Mouse (Mus musculus) lung, embryonic 16.5 days (tissue): ENCODE results near the gene Cldn19. TPM values are rescaled to one million over a fixed set of nuclear protein-coding genes. Genes with fewer than 3 reads are reported as not detected.

Source experiments
- ATAC-seq: fragments of 200-750 bp; cut with Nextera tagmentation; 2 replicates; pipeline ENCODE4 v1.8.0; 2017; ENCODE audit warnings: low read depth, mild to moderate bottlenecking, moderate library complexity
- H3K27ac ChIP-seq: fragments of 300-500 bp; sonication (generic); 2 replicates; pipeline ENCODE4 v1.5.1; 2014; ENCODE audit warnings: mild to moderate bottlenecking, control low read depth, low read length
- H3K27me3 ChIP-seq: fragments of 300-500 bp; sonication (generic); 2 replicates; pipeline ENCODE4 v1.6.1; 2014; ENCODE audit warnings: low read depth, low read length, mixed read lengths; ENCODE audit not compliant: control insufficient read depth, insufficient read depth
- H3K36me3 ChIP-seq: fragments of 300-500 bp; sonication (generic); 2 replicates; pipeline ENCODE4 v1.6.1; 2014; ENCODE audit warnings: low read length; ENCODE audit not compliant: control insufficient read depth, insufficient read depth
- H3K4me1 ChIP-seq: fragments of 300-500 bp; sonication (generic); replicated peaks from 2 replicates; pipeline ENCODE4 v1.6.1; 2014; ENCODE audit warnings: low read length, mixed read lengths; ENCODE audit not compliant: control insufficient read depth, insufficient read depth
- H3K4me2 ChIP-seq: fragments of 300-500 bp; sonication (generic); 2 replicates; pipeline ENCODE4 v1.6.1; 2014; ENCODE audit warnings: low read depth, low read length, control low read depth
- H3K4me3 ChIP-seq: fragments of 300-500 bp; sonication (generic); 2 replicates; pipeline ENCODE4 v1.5.1; 2014; ENCODE audit warnings: mild to moderate bottlenecking, low read length, control low read depth
- H3K9ac ChIP-seq: fragments of 300-500 bp; sonication (generic); 2 replicates; pipeline ENCODE4 v1.6.1; 2014; ENCODE audit warnings: low read length, control low read depth
- H3K9me3 ChIP-seq: fragments of 300-500 bp; sonication (generic); 2 replicates; pipeline ENCODE4 v1.6.1; 2016; ENCODE audit warnings: low read length; ENCODE audit not compliant: control insufficient read depth
- WGBS: fragments of 180-500 bp; shearing (Covaris S2); extraction: QIAGEN DNeasy Blood & Tissue Kit; methylation state at CpG from one replicate; pipeline ENCODE4 v1.1.7; 2014; 5-methylcytosine and 5-hydroxymethylcytosine counted together
- polyA plus RNA-seq: library from polyadenylated mRNA; unstranded; fragments of >200 nt; fragmentation: Nextera tagmentation; extraction: Ambion mirVana; gene quantifications from 2 replicates; pipeline ENCODE4 v1.2.1, GENCODE M21; 2015

Cldn19 gene
- polyA plus RNA-seq: 0.15 and 0.18 TPM in 2 replicates

- 82% methylated on average over 12 of the region's 12 CpGs for WGBS
- H3K4me1 ChIP-seq: peaks cover 6% of the 10 kb centered on the region
- no peaks in the 10 kb centered on the region for H3K36me3 ChIP-seq
- H3K27ac ChIP-seq: no peak within 1 kb of the TSS
- ATAC-seq: no peak
- peak within 1 kb of the TSS; percentile 13; the same call in 1 of the 2 replicates for H3K9ac ChIP-seq
- H3K27me3 ChIP-seq: no peaks in the 10 kb centered on the region
- no peak within 1 kb of the TSS for H3K4me3 ChIP-seq
- no peak within 1 kb of the TSS for H3K4me2 ChIP-seq
- H3K9me3 ChIP-seq: no peaks in the 10 kb centered on the region
Observed at GRCm38 (mm10) chr4:119255351-119255750, at the start of gene Cldn19. Gene Cldn19 (plus strand): TSS chr4:119255414.

GRCm38 (mm10) chr4:119216667-119217066, 38.5 kb upstream of the Cldn19 start:
- H3K4me3 ChIP-seq: no peak overlapping the region
- peak; percentile 68 for ATAC-seq
- no peaks in the 10 kb centered on the region for H3K9me3 ChIP-seq
- H3K4me1 ChIP-seq: peaks cover 3% of the 10 kb centered on the region
- WGBS: 55% methylated on average over 8 of the region's 8 CpGs
- H3K27ac ChIP-seq: no peak overlapping the region
- no peak overlapping the region for H3K4me2 ChIP-seq
- no peaks in the 10 kb centered on the region for H3K27me3 ChIP-seq
- no peaks in the 10 kb centered on the region for H3K36me3 ChIP-seq
- H3K9ac ChIP-seq: no peak overlapping the region

- Histone ChIP-seq H3K27ac (no peak within 1 kb of the TSS), H3K9ac (no peak within 1 kb of the TSS), H3K4me2 (no peak within 1 kb of the TSS), H3K4me1 (peaks cover 3% of the 10 kb centered on the region), H3K36me3 (no peaks in the 10 kb centered on the region), H3K4me3 (no peak within 1 kb of the TSS), H3K9me3 (no peaks in the 10 kb centered on the region), H3K27me3 (no peaks in the 10 kb centered on the region)
- 11% methylated on average over 11 of the region's 11 CpGs for WGBS
- ATAC-seq: peak; percentile 49
Observed at GRCm38 (mm10) chr4:119218169-119218568, 37.0 kb upstream of the Cldn19 start, which contains the start of gene Tmem269. Gene Tmem269 (minus strand): TSS chr4:119218217.

- H3K4me1 ChIP-seq: no peaks in the 10 kb centered on the region
- ATAC-seq: no peak
- no peak overlapping the region for H3K9ac ChIP-seq
- 82% methylated on average over 1 of the region's 1 CpGs for WGBS
- no peak overlapping the region for H3K27ac ChIP-seq
- H3K4me2 ChIP-seq: no peak overlapping the region
- H3K36me3 ChIP-seq: peaks cover 34% of the 10 kb centered on the region
- H3K9me3 ChIP-seq: no peaks in the 10 kb centered on the region
- no peaks in the 10 kb centered on the region for H3K27me3 ChIP-seq
- H3K4me3 ChIP-seq: no peak overlapping the region
Observed at GRCm38 (mm10) chr4:119223696-119224095, 31.5 kb upstream of the Cldn19 start.

- Histone ChIP-seq H3K4me3 (no peak overlapping the region), H3K27me3 (no peaks in the 10 kb centered on the region), H3K36me3 (peaks cover 34% of the 10 kb centered on the region), H3K4me1 (no peaks in the 10 kb centered on the region), H3K9me3 (no peaks in the 10 kb centered on the region), H3K4me2 (no peak overlapping the region), H3K9ac (no peak overlapping the region), H3K27ac (no peak overlapping the region)
- no peak for ATAC-seq
- WGBS: 94% methylated on average over 3 of the region's 3 CpGs
Observed at GRCm38 (mm10) chr4:119224534-119224933, 30.7 kb upstream of the Cldn19 start.

GRCm38 (mm10) chr4:119225719-119226118, 29.5 kb upstream of the Cldn19 start:
- 90% methylated on average over 9 of the region's 9 CpGs for WGBS
- no peaks in the 10 kb centered on the region for H3K4me1 ChIP-seq
- no peaks in the 10 kb centered on the region for H3K27me3 ChIP-seq
- no peak overlapping the region for H3K27ac ChIP-seq
- no peak overlapping the region for H3K4me3 ChIP-seq
- H3K9me3 ChIP-seq: no peaks in the 10 kb centered on the region
- H3K36me3 ChIP-seq: peaks cover 34% of the 10 kb centered on the region
- H3K4me2 ChIP-seq: no peak overlapping the region
- ATAC-seq: no peak
- no peak overlapping the region for H3K9ac ChIP-seq

GRCm38 (mm10) chr4:119226751-119227150, 28.5 kb upstream of the Cldn19 start:
- H3K4me2 ChIP-seq: no peak overlapping the region
- no peak overlapping the region for H3K4me3 ChIP-seq
- peaks cover 34% of the 10 kb centered on the region for H3K36me3 ChIP-seq
- H3K9me3 ChIP-seq: no peaks in the 10 kb centered on the region
- no peak overlapping the region for H3K27ac ChIP-seq
- no peaks in the 10 kb centered on the region for H3K27me3 ChIP-seq
- WGBS: 92% methylated on average over 11 of the region's 11 CpGs
- no peak for ATAC-seq
- H3K4me1 ChIP-seq: peaks cover 5% of the 10 kb centered on the region
- no peak overlapping the region for H3K9ac ChIP-seq

- under 1% methylated on average over 61 of the region's 71 CpGs for WGBS
- H3K9me3 ChIP-seq: no peaks in the 10 kb centered on the region
- peak; percentile 97 for ATAC-seq
- H3K27ac ChIP-seq: peak within 1 kb of the TSS; percentile 73
- peaks cover 12% of the 10 kb centered on the region for H3K36me3 ChIP-seq
- peak within 1 kb of the TSS; percentile 75 for H3K4me3 ChIP-seq
- no peaks in the 10 kb centered on the region for H3K27me3 ChIP-seq
- peak within 1 kb of the TSS; percentile 91 for H3K9ac ChIP-seq
- H3K4me1 ChIP-seq: peaks cover 7% of the 10 kb centered on the region
- peak within 1 kb of the TSS; percentile 91 for H3K4me2 ChIP-seq
Observed at GRCm38 (mm10) chr4:119232410-119233255, 22.6 kb upstream of the Cldn19 start, which contains the start of the genes AU022252 and P3h1. Gene AU022252 (minus strand): TSS chr4:119232712. Gene P3h1 (plus strand): TSS chr4:119232915.

- peak; percentile 47 for ATAC-seq
- Histone ChIP-seq H3K9ac (peak overlapping the region; percentile 73), H3K4me2 (peak overlapping the region; percentile 91), H3K27me3 (no peaks in the 10 kb centered on the region), H3K36me3 (peaks cover 9% of the 10 kb centered on the region), H3K27ac (peak overlapping the region; percentile 73), H3K4me3 (peak overlapping the region; percentile 75), H3K9me3 (no peaks in the 10 kb centered on the region), H3K4me1 (peaks cover 7% of the 10 kb centered on the region)
- 0% methylated on average over 36 of the region's 36 CpGs for WGBS
Observed at GRCm38 (mm10) chr4:119233256-119233901, 21.8 kb upstream of the Cldn19 start.
